Mouse (Mus musculus) granulocyte monocyte progenitor cell, adult 5-6 weeks (primary cell): ENCODE measurements around the gene Tedc2. TPM values are rescaled to one million over a fixed set of nuclear protein-coding genes. Genes with fewer than 3 reads are reported as not detected.

Experiments used
- ATAC-seq: replicated peaks from 2 replicates; pipeline ENCODE4 v1.8.0; 2016; ENCODE audit warnings: mild to moderate bottlenecking, moderate TSS enrichment, inconsistent platforms; ENCODE audit not compliant: poor library complexity, severe bottlenecking
- total RNA-seq, 2 experiments: library from RNA; stranded (forward) in 1 of 2; stranded (reverse) in 1 of 2; fragments of 200-712, 200-1000 nt in 1 of 2; fragments of >200 nt in 1 of 2; fragmentation: Nextera tagmentation in 1 of 2; gene quantifications; 2 replicates each; pipeline ENCODE4 v1.2.3; 2014 to 2017

Tedc2 gene
- total RNA-seq (2014; fragmentation: Nextera tagmentation) (11.3 and 13.8 TPM in 2 replicates), total RNA-seq (2017) (17.0 and 19.5 TPM in 2 replicates)

DNA sequence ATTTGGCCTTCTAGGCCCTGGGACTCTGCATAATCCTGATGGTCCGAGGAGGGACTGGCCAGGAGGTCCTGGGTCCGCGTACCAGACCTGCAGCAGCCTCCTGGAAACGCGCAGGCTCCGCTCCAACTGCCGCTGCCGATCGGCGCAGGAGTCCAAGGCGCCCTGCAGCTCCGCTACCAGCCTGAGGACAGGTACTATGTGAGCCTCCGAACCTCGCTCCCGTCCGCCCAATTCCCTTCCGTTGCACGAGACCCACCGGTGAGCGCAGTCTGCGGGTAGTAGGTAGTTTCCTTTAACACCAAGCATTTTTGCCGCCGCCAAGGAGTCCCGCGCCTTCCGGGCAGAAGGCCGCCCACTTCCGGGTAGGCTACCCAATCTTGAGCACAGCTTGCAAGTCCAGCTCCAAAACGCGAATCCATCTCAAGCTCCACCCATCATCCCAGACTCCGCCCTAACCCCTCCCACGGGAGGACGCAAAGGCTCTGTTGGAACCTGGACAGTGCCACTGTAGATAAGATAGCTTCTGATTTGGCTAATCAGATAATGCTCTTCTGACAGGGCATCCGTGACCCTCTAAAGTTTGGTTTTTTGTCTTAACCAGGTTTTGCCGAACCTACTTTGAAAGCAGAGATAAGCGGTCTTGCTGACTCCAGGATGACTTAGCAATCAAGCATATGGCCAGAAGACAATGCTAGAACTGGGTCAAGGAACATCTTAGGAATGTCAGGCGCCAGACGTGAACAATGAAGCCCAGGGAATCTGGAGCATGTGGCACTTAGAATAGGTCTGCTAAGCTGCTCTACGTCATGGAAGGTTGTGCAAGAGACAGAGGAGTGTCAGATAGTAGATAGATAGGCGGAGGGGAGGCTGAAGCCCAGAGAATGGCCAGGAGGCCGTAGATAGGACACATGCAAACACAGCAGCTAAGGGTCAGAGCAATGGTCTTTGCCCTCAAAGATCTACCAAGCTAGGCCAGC lies at the start of gene Tedc2:
Gene Tedc2 (minus strand): TSS at position 417 of the 977 bp plus-strand sequence.
- ATAC-seq: peak; percentile 93

- no peak for ATAC-seq
Measured at GRCm38 (mm10) chr17:24267133-24267532, 46.5 kb upstream of the Tedc2 start.

- ATAC-seq: no peak
Measured at GRCm38 (mm10) chr17:24264766-24265165, 44.1 kb upstream of the Tedc2 start.

DNA sequence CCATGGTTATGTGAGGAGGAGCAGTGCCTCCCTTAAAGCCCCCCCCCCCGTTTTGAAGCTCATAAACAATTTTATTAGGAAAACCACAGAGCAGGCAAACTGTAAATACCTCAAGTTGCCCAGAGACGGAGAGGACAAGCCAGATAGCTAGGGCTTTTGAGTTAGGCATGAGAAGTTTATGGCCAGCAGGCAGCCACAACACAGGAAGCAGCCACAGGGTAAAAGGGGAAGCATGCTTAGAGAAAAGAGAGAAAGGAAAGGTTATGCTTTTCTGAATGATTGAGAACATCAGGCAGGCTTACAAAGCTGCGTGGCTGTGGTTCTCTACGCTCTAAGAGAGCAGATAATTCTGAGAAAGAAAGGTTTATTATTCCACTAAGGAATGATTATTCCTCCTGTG lies 39.9 kb upstream of the Tedc2 start:
- ATAC-seq: peak; percentile 94

DNA sequence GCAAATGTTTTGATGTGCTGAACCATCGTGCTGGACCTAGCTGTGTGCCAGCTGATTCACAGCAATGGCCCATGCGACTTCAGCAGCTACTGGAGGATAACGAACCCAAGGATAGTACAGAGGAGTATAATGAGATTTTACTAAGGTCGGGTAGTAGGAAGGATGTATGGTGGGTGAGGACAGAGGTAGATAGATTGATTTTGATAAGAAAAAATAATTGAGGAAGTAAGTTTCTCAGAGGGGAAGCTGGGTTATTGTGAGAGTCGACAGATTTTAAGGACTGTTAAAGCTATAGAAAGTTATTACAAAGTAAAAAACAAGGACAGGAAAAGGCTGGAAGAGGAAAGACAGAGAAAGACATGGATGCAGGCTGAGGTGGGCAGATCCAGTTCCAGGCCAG lies 39.1 kb upstream of the Tedc2 start:
- ATAC-seq: peak; percentile 59

- ATAC-seq: peak; percentile 14
Measured at GRCm38 (mm10) chr17:24258981-24259380, 38.3 kb upstream of the Tedc2 start.

- no peak for ATAC-seq
Measured at GRCm38 (mm10) chr17:24252329-24252728, 31.7 kb upstream of the Tedc2 start.

- ATAC-seq: peak; percentile 97
Measured at GRCm38 (mm10) chr17:24251320-24252069, 30.8 kb upstream of the Tedc2 start, which contains the start of gene Ccnf. Gene Ccnf (minus strand): TSS chr17:24251484.

GRCm38 (mm10) chr17:24250988-24251319 lies 30.3 kb upstream of the Tedc2 start:
- ATAC-seq: no peak

- ATAC-seq: no peak
Measured at GRCm38 (mm10) chr17:24248641-24249040, 28.0 kb upstream of the Tedc2 start.

GRCm38 (mm10) chr17:24244061-24244460 lies 23.4 kb upstream of the Tedc2 start:
- no peak for ATAC-seq

- ATAC-seq: no peak
Measured at GRCm38 (mm10) chr17:24243311-24243969, 22.8 kb upstream of the Tedc2 start.

DNA sequence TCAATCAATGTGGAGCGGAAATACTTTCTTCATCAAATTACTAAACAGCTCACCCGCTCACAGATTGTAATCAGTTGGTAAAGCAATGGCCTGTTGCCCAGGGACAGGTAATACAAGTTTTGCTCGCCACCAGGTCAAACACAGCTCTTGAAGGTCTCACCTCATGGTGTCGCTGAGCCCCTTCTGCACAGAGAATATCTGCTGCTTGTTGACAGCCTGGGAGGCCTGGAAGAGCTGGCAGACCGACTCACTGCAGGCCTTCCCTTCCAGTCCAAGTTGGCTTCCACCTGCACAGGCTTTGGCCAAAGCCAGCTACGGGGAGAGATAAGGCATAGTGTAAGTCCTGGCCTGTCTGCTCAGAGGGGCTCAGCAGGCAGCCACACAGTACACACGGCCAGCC lies 16.3 kb upstream of the Tedc2 start:
- no peak for ATAC-seq

- no peak for ATAC-seq
Measured at GRCm38 (mm10) chr17:24236479-24236878, 15.8 kb upstream of the Tedc2 start.

DNA sequence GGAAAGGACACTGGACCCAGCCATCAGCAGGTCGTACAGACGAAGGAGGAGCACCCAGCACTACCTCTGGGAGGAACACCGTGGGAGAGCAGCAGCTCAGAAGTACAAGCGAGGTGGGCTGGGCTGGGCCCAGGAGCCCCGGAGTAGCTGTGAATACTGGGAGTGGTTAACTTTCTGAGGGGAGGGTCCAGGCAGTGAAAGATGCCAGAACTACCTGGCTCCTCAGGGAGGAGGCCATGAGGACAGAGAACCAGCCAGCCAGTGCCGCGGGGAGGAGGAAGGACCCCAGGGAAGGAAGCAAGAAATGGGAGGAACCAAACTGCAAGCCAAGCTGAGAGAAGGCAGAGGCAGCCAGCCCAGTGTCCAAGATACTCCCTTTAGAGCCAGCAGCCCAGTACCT lies 7.3 kb upstream of the Tedc2 start:
- no peak for ATAC-seq

GRCm38 (mm10) chr17:24226721-24227120 lies 6.1 kb upstream of the Tedc2 start:
- ATAC-seq: no peak

- ATAC-seq: no peak
Measured at GRCm38 (mm10) chr17:24225851-24226250, 5.2 kb upstream of the Tedc2 start.

DNA sequence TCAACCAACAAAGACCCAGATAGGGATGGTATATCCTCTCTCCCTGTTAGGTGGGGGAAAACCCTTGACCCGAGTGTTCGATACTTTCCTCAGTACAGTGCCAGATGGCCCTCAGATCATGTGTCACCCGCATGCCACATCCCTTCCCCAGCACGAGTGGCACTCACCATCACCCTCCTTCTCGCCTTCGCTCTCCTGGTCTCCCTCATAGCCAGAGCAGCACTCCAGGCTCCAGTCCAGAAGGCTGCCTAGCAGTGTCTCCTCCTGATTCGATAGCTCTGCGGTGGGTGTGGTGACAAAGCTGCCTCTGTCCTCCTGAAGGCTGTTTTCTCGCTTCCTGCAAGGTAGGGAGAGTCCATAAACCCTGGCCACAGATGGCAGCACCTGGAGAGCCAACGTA lies 4.1 kb upstream of the Tedc2 start:
- no peak for ATAC-seq

- ATAC-seq: no peak
Measured at GRCm38 (mm10) chr17:24223513-24223912, 2.9 kb upstream of the Tedc2 start.

DNA sequence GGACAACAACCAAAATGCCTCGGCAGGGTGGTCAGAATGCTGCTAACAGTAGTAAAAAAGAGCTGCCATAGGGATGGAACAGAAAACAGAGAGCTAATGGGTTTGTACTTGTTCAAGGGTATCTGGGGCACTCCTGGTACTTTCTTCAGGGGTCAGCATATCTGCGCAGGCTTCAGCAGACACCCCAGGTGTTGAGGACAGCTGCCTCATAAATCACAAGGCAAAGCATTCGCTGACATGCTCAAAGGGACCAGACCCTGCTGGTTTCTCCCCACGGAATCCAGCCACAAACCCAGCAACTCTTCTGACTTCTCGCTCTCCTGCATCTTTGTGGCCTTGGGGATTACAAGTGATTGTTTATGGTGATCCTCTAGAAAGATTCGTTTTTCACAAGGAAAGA lies 2.0 kb upstream of the Tedc2 start:
- no peak for ATAC-seq

DNA sequence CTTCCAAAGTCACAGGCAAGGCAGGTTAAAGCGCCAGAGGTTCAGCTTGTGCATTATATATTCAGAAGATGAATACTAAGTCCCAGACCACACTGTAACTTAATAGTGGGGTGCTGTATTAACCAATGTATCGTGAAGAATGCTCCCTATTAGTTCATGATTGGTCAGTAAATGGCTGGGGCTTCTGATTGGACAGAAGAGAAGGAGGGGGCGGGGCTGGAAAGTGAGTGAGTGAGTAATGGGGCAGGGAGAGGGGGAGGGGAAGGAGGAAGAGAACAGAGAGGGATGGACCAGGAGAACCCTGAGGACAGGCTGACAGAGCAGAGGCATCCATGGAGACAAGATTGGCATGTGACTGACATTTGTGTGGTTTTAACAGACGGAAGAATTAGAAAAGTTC lies 3.8 kb downstream of the Tedc2 start:
- no peak for ATAC-seq
